Mouse (Mus musculus) B cell, adult 62 days (primary cell): Measurements from ENCODE around the gene Ano8. TPM values are rescaled to one million over a fixed set of nuclear protein-coding genes. Genes with fewer than 3 reads are reported as not detected.

Experiments
- total RNA-seq: library from RNA; stranded (reverse); gene quantifications from 4 replicates; pipeline ENCODE4 v1.2.4, GENCODE M21; 2023

The Ano8 gene
- total RNA-seq = 11.7 to 13.0 TPM (median 12.1 TPM) in 4 replicates

GRCm38 (mm10) chr8:71485142-71486135 is at the start of gene Ano8:
TSS of gene Ano8 (minus strand) at chr8:71485963.

GRCm38 (mm10) chr8:71525226-71526050 is 39.7 kb upstream of the Ano8 start, which contains the start of gene Ccdc194:
TSS of gene Ccdc194 (minus strand) at chr8:71525711.

GRCm38 (mm10) chr8:71511644-71512043 is 25.9 kb upstream of the Ano8 start, which contains the start of gene Plvap:
TSS of gene Plvap (minus strand) at chr8:71511752.

DNA sequence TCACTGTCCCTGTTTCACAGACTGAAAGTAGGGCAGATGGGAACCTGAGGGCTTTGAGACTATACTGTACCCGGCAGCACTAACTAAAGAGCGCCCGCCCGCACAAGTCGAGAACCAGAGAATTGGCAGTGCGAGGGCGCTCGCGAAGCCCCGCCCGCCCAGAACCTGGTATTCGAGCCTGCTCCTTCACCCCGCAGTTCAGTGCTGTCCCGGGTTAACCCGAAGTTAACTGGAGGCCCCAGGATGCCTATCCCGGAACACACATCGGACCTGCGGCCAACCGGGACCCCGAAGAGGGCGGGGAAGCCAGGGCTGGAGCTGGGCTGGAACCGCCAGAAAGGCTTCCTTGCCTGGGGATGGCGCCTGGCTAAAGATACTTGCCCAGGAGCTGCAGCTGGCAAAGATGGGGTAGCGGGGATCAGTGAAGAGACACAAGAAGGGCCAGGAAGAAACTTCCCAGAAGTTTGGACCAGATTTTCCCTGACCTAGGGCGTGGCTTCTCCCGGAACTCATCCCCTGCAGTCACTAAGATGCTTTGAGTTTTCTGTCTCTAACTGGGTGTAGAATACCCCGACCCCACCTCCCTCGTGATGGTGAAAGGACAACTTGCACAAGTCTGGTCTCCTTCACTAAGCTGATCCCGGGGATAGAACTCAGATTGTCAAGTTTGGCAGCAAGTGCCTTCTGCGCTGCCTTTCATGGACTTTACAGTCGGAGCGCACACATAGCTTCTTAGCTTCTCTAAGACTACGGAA is 2.1 kb upstream of the Ano8 start, which contains the start of gene Gtpbp3:
Gtpbp3 (plus strand) TSS at position 413 of the 755 bp plus-strand sequence.

DNA sequence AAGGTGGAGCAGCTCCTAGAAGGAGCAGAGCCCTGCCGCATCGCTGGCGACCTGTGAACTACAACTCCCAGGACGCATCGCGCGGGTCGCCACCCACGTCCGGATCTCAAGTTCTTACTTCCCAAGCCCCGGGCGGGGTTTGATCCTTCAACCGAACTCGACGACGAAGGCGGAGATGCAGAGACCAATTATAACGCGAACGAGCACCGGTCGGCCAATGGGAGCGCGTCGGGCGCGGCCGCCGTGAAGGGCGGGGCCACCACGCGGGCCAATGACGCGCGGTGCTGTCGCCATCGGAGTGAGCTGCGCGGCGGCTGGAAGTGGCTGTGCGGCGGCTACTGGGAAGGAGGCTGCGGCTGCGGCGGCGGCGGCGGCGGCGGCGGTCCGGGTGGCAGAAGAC is 16.8 kb downstream of the Ano8 start, which contains the start of gene Dda1:
Dda1 (plus strand) TSS at position 284 of the 400 bp plus-strand sequence.

DNA sequence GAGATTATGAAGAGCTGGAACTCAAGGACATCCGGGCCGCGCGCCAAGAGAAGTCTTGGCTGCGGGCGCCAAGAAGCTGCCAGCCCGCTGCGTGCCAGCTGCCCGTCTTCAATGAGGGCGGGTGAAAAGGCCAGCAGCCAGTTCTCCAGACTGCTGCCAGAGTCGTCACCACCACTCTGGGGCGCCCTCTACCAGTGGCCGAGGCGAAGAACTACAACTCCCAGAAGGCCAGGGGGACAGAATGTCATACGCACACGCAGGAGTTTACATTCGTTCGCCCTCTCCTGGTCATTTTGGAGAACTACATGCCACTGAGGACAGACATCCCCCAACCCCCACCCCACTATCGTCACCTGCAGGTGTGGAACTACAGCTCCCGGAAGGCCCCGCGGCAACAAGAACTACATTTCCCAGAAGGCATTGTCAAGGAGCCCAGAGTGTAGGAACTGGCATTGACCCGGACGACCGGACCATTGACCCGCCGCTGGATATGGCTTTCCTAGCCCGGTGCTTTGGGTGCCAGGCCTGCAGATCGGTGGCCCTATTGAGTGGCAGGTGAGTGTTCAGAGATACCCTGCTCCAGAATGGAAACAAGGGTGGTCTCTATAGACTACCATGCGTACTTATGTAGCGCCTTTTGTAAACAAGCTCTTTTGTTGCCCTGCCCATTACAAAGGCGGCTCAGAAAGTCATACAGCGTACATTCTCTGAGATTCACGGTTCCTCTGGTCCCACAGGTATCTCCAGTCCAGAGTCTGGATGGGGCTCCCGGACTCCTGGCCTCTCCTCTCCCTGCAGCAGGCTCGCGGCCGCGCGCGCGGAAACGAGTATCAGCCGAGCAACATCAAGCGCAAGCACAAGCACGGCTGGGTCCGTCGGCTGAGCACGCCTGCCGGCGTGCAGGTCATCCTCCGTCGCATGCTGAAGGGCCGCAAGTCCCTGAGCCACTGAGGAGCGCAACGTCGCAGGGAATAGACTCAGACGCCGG is 21.0 kb downstream of the Ano8 start, which contains the start of gene Mrpl34:
Mrpl34 (plus strand) TSS at position 447 of the 988 bp plus-strand sequence.

GRCm38 (mm10) chr8:71463188-71464033 is 22.4 kb downstream of the Ano8 start, which contains the start of gene Abhd8:
TSS of gene Abhd8 (minus strand) at chr8:71463655.

Other genes with a start within 250 kb of the Ano8 start
- 101 to 110 TPM (median 107 TPM) in 4 replicates for gene Myo9b, start 213.2 kb downstream of the Ano8 start, total RNA-seq
- gene Haus8, start 213.0 kb downstream of the Ano8 start, total RNA-seq = 20.3 to 26.3 TPM (median 22.7 TPM) in 4 replicates
- gene Use1, start 119.1 kb downstream of the Ano8 start, total RNA-seq = 279 to 295 TPM (median 290 TPM) in 4 replicates
- gene Ocel1, start 114.7 kb downstream of the Ano8 start, total RNA-seq = 16.4 to 24.5 TPM (median 23.0 TPM) in 4 replicates
- 12.5 to 15.7 TPM (median 13.8 TPM) in 4 replicates for gene Nr2f6, start 104.0 kb downstream of the Ano8 start, total RNA-seq
- not detected in 4 replicates for gene Ushbp1, start 90.2 kb downstream of the Ano8 start, total RNA-seq
- 86.1 to 104 TPM (median 93.2 TPM) in 4 replicates for gene Babam1, start 89.1 kb downstream of the Ano8 start, total RNA-seq
- 0.39 to 1.6 TPM (median 0.60 TPM) in 4 replicates for gene Ankle1, start 80.0 kb downstream of the Ano8 start, total RNA-seq
- gene Abhd8, start 22.3 kb downstream of the Ano8 start, total RNA-seq = 12.0 to 14.3 TPM (median 12.5 TPM) in 4 replicates
- 28.3 to 38.5 TPM (median 35.1 TPM) in 4 replicates for gene Mrpl34, start 21.0 kb downstream of the Ano8 start, total RNA-seq
- gene Dda1, start 16.8 kb downstream of the Ano8 start, total RNA-seq = 100 to 118 TPM (median 108 TPM) in 4 replicates
- 14.6 to 19.6 TPM (median 17.3 TPM) in 4 replicates for gene Gtpbp3, start 2.1 kb upstream of the Ano8 start, total RNA-seq
- 0.49 TPM in 1 of 4 replicates, not detected in the others for gene Plvap, start 25.8 kb upstream of the Ano8 start, total RNA-seq
- not detected in 4 replicates for gene Ccdc194, start 39.7 kb upstream of the Ano8 start, total RNA-seq
- gene Bst2, start 51.5 kb upstream of the Ano8 start, total RNA-seq = 22.0 to 39.0 TPM (median 26.1 TPM) in 4 replicates
- gene Mvb12a, start 57.0 kb upstream of the Ano8 start, total RNA-seq = 33.7 to 43.0 TPM (median 40.6 TPM) in 4 replicates
- not detected in 4 replicates for gene Tmem221, start 72.9 kb upstream of the Ano8 start, total RNA-seq
- gene Nxnl1, start 80.6 kb upstream of the Ano8 start, total RNA-seq = not detected in 4 replicates
- gene Slc27a1, start 82.9 kb upstream of the Ano8 start, total RNA-seq = 9.7 to 12.1 TPM (median 11.2 TPM) in 4 replicates
- gene Pgls, start 106.2 kb upstream of the Ano8 start, total RNA-seq = 96.6 to 107 TPM (median 102 TPM) in 4 replicates
- 102 to 133 TPM (median 110 TPM) in 4 replicates for gene Fam129c, start 111.7 kb upstream of the Ano8 start, total RNA-seq
- 104 to 123 TPM (median 109 TPM) in 4 replicates for gene Colgalt1, start 125.0 kb upstream of the Ano8 start, total RNA-seq
- gene Unc13a, start 185.8 kb upstream of the Ano8 start, total RNA-seq = 0.09 to 0.33 TPM (median 0.21 TPM) in 3 of 4 replicates, not detected in the other
- gene Jak3, start 190.3 kb upstream of the Ano8 start, total RNA-seq = 76.1 to 85.3 TPM (median 78.2 TPM) in 4 replicates
- gene Insl3, start 203.3 kb upstream of the Ano8 start, total RNA-seq = 33.1 to 39.9 TPM (median 34.5 TPM) in 4 replicates
- gene B3gnt3, start 215.8 kb upstream of the Ano8 start, total RNA-seq = 0.30 to 0.75 TPM (median 0.51 TPM) in 4 replicates
- 170 to 194 TPM (median 172 TPM) in 4 replicates for gene Fcho1, start 239.8 kb upstream of the Ano8 start, total RNA-seq